Mouse (Mus musculus): ENCODE measurements around the gene Igsf21.

DNA sequence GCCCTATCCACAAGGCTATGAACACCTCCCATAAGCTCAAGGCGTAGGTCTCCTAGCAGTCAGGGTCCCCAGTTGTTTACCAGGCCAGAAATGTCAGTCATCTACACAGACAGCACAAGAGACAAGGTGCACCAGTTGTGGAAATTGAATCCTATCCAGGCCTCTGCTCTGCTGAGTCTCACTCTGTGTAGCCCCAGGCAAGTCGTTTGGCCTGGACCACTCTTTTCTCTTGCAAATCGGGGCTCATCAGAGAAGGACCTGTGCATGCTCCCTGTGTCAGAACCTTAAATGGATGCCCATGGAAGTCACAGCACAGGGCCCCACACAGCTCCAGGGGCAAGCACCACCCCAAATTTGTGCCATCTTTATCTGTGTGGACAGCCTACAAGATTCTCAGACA is 154.9 kb downstream of the Igsf21 start:
- TF ChIP-seq POLR2A (IDR thresholded peaks at IDR 0.05; ENCODE audit: extremely low read depth, insufficient read depth, low read length) = no peak
- no peak for TF ChIP-seq CTCF (IDR thresholded peaks at IDR 0.05; ENCODE audit: extremely low read depth, insufficient read depth, low read length)

All from cortical plate, adult 2 months (tissue).